Mouse (Mus musculus): Measurements from ENCODE around the gene Sulf2. TPM values are rescaled to one million over a fixed set of nuclear protein-coding genes. Genes with fewer than 3 reads are reported as not detected.

The Sulf2 gene
- total RNA-seq, 2 experiments from 2014 or later, result 39.7 to 40.6 TPM

DNA sequence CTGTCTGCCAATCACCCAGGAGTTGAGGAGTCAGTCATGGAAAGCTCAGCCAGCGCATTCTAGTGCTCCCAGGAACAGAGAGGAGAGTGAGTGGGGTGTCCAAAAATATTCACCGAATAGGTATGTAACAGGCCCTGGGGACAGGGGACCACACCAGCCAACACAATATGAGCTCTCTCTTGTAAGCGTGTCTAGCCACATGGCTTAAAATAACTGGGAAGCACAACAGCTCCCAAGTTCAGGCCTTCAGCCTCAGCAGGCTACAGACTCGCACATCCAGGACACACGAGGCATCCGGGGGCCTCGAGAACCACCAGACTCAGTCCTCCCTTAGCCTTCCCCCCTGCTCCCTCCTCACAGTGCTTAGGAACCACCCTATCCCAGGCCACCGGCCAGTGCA, 6.0 kb downstream of the Sulf2 start:
- DNase-seq, result no peak

DNA sequence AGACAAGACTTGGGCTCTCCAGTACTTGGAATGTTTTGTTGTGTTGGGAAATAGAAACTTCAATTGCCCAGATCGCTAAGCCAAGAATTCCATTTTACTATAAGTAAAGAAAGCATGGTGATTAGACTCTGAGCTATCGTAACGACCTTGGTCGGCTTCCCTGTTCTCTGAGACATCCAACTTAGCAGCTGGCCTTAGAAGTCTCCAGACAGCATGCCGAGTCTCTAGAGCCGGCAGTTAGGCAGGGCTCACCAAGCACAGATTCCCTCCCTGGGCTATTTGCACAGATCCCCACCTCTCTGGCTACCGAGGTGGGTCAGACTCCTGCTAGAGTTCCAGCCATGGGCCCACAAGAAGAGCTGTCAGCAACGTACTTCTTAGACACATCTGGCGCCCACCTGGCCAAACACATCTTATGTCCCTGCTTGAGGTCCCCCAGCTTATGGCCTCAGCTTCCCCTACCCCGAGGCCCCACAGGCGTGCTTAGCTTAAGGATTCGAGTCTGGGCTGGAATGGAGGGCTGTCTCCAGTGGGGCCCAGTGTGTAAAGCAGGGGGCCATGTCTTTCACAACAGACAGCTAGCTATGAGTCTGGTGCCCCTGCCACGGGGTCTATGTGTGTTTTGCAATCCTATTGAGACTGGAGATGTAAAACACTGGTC, 6.7 kb downstream of the Sulf2 start:
- peak; percentile 55 for DNase-seq

DNA sequence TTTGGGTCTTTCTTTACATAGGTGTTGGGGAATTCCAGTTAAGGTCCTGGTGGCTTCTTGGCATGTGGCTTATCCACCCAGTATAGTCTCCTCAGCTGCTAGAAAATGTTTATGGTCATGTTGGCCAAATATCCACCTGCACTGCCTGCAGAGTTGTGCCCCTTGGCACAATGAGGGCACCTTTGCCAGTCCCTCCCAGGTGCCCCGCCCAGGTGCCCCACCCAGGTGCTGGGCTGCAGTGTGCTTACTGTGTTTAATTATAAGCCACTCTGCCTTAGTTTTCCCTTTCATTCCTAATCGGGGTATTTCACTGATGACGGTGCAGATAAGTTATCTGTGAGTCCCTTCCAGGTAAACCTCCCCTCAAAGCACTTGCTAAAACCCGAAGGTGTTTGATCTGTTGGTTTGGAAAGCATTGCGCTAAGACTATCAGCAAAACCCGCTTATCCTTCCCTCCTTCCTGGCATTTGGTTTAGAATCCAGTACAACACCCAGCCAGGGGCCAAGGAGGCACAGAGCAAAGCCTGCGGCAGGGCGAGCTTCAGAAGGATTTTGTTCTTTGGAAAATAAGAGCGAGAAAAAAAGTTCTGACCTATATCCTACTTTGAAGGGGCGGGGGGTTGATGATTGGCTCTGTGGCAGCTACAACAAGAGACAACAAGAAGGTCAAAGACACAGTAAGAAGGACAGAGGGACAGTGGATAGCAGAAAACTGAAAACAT, 7.4 kb downstream of the Sulf2 start:
- DNase-seq, result no peak

DNA sequence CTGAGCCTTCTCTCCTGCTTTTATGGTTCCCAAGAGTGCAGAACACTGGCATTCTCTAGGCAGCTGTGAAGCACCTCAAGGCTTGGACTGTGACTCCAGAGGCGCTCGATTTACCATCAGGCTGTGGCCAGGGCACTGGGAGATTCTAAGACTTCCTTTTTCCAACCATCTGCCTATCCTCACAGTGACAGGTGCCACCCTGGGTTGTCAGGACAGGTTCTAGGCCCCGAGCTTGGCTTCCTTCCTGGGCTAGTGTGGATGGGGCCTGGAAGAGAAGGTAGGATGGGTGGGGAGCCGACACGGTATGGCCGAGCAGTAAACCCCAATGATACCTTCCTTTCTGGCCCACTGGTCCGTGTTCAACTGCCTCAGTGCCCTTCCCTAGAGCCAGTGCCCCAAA, 9.0 kb downstream of the Sulf2 start:
- DNase-seq, result no peak

DNA sequence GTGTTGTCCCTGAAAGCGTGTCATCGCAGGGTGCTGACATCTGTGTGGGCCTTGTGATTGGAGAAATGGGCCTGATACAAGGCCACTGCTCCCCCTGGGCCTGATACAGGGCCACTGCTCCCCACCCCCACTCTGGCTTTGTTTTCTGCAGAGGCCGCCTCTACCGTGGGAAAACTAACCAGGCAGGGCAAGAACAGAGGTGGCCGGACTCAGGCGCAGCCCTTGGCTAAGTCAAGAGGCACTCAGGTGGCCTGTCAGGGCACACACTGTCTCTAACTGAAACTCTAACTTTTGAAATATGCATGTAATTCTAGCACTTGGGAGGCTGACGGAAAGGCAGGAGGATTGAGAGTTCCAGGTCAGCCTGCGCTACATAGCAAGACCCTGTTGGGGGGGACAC, 10.4 kb downstream of the Sulf2 start:
- no peak for DNase-seq

DNA sequence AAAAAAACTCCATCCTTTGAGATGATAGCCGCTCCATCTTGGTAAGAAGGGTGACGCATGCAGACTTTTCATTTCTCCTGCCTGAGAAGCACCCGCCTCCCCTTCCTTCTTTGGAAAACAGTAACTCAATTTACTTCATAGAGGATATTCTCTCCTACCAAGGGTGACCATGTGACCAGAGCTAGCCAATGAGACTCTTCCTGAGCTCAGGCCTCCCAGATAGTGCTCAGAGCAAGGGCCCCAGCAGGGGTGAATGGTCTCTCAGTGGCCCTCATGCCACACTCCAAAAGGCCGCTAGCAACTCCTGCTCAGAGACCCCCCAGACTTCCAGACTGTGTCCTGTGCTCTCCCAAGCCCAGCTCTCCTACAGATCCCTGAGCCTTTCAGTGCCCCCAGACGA, 11.6 kb downstream of the Sulf2 start:
- DNase-seq, result no peak

DNA sequence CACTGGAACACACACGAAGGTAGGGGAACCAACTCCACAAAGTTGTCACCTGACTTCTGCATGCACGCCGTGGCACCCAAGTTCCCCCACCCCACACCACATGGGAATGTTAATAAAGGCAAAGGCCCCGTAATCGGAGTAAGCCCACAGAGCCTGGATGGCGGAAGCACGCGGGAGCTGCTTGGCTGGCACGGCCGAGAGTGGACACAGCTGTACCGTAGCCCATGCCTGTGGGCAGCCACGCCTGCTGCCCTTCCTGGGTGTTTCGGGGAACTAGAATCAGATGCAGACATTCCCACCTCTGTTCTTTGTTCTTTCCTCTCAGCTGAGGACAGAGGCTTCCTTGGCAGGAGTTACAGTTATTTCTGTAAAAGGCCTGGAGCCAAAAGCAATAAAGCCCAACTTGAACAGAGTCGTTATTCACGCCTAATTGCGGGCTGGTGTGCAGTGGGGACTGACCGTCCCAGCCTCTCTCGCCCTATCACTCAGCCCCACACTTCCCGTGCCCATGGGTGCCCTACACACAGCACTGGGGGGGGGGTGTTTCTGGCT, 12.8 kb downstream of the Sulf2 start:
- peak; percentile 66 to 75 for DNase-seq

DNA sequence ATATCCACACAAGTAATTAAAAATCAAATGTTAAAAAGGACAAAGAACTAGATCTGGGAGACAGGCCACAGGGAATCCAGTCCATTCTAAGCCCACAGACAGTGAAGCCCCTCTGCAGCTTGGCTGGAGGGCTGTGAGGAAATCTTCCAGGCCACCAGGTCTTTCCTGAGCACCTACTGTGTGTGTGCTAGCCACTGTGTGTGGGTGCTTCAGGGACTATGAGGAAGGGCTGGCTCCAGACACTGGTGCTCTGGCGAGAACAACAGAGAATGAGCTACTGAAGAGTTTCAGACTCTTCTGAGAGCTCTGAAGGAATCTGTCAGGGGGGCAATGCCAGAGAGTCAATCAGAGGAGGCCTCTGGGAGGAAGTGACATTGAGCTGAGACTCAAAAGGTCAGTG, 13.6 kb downstream of the Sulf2 start:
- no peak for DNase-seq

DNA sequence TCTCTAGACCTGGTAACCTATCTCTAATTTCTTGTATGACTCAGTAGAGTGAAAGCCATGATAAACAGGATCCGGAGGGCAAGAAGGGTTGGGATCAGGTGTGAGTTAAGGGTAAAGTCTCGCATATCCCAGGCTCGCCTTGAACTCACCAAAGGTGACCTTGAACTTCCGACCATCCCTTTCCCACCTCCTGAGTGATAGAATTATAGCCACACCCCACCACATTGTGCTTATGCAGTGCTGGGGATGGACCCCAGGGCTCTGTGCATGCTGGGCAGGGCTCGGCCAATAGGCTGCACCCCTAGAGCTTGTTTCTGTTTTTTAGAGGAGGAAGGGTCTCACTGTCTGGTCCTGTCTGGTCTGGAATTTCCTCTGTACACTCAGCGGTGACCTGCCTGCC, 14.4 kb downstream of the Sulf2 start:
- DNase-seq, result no peak

DNA sequence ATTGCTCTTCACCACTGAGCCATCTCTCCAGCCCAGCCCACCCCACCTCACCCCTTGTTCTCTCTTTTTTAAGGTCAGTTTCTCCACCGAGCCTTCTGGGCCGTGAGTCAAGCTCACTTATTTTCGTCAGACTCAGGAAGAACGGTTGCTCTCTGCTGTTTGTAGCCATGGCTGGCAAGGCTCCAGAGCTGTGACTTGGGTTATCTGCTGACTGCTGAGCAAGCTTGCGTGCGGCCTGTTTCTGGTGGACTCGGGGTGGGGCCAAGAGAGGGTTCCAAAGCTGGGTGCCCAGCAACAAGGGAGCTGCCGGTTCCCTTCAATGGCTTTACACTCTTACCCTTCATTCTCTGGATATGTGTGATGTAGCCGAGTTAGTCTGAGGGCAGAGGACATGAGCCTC, 15.0 kb downstream of the Sulf2 start:
- DNase-seq, result peak; percentile 90 to 92

DNA sequence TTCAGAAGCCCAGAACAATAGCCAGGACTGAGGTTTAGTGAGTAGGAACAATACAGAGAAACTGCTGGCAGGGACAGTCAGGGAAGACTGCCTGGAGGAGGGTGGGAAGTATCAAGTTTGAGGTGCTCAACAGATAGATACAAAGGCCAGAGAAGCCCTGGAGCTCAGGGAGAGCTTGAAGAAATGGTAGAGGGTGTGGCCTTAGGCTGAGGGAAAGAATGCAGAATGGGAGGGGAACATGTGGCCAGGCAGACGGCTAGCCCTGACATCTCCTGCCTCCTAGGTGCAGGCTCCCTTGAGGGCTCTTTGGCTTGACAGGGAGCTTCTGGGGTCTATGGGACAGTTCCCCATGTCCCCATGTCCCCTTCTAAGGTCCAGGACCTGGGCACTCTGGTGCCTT, 17.2 kb downstream of the Sulf2 start:
- DNase-seq, result no peak

DNA sequence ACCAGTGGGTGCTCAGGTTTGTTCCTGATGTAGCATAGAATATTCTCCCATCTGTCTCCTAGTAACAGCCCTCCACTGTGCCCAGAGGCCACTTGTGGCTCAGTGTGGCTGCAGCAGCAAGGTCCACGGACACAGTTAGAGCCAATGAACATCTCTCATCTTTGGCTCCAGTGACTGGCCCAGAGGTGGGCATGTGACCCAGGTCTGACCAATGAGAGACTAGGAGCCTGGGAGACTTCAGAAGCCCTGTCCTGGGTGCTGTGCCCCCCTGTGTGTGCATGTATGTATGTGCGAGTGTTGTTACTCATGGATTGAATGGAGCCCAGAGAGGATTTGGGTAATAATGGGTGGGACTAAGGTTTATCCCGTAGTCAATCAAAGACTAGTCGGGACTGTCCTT, 18.0 kb downstream of the Sulf2 start:
- no peak for DNase-seq

DNA sequence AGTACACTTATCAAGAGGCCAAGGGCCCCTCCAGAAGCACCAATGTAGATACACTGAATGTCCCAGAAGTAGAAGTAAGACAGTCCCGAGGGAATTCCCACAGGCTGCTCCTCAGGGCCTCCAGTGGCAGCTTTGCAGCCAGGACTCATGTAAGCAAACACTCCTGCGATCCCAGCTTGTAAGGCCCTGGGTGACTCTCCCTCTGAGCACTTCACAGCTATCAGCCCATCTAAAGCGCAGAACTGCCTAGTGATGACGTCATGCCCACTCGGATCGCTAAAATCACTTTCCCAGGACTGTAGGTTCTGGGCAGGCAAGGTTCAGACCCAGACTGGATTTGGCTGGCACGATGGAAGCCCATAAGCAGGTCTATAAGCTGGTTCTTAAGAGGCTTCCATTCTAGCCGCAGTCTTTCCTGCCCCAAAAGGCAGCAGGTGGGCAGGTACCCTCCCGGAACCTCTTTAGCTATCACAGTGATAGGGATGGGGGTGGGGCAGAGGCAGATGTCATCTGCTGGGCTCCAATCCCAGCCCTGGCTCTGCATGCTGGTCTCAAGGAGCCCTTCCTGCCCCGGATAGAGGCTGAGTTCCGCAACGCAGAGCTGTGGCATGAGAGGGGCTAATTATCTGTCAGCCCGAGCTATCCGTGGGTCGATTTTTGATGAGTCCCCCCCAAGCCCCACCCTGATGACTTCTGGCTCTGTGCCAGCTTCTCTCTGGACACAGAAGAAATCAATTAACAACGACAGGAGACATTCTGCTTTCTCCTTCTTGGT, 19.6 kb downstream of the Sulf2 start:
- no peak for DNase-seq

DNA sequence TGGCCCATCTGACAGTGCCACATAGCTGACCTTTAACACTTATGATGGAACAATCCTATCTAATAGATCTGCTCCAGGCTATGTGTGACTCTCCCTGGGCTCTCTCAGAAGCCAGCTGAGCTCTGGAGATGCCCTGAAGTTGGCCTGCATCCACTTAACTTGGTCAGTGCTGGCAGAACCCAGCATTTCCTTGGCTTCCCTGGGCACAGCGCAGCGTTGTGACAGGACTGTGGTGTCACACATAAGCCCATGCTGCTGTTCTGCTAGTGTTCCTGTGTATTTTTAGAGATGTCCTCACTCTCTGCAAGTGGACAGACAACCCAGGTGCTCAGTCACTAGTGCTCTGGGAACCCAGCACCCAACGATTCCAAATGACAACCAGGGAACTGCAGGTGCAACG, 26.7 kb downstream of the Sulf2 start:
- peak in 1 of 2 experiments; percentile 76 for DNase-seq

DNA sequence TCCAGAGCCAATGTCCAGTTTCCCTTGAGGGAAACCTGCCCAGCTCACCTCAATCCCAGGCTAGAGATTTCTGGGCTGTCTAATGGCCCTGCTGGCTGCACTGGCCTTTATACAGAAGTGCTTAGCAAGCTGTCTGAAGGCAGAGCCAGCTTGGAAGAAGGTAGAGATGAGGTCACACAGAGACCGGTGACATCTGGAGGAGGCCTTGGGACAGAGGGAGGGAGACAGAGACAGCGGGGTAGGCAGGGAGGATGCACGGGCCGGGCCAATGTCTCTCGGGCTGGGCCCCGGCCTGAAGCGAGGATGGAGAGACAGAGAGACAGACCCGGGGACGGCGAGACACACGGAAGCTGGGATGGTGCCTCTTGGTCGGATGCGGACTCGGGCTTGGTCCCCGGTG, 27.4 kb downstream of the Sulf2 start:
- DNase-seq, result no peak

DNA sequence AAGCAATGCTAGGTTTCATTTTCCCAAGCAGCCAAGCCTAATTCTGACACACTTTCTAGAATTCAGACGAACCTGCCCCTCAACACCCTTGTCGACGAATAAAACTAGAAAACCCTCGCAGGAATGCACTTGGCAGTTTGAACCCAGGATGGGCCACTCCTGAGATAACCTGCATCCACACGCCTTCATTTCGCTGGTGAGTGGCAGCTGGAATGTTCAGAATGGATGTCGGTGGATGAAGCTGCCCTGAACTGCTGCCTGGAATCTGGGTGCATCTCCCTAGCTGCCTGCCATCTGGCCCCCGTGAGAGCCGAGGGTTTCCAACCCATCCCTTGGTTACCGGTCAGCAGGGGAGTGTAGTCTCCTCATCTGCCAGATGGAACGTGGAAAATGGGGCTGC, 29.1 kb downstream of the Sulf2 start:
- peak in 1 of 2 experiments; percentile 33 for DNase-seq

DNA sequence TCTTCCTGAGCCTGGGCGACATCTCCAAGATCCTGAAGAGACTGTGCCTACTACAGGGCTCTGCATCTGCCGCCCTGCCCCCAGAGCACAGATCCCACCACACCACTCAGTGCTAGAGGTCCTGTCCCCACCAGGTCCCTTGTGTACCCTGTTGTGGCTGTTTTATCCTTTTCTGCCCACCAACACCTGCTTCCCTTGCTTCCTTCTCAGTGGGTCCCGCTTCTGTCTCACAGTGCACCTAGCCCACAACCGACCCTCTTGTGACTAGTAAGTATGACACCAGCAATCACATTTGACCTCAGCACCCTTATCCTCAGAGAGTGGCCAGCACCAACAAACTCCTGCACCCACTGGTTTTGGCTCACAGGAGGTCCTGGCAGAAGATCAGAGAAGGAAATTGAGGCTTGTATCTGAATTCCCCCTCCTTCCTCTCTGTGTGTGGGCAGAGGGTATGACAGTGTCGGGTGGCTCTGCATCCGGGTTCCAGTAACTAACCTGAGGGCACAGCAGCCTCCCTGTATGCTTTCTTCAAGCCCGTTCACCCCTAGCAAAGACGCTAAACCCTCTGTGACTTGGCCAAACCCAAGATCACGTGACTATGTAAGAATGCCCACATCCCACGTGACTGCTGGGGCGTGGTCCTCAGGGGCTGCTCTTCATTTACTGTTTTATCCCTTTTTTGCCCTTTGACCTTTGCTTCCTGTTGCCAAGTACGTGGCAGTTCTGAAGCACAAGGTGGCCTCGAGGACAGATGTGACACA, 29.8 kb downstream of the Sulf2 start:
- DNase-seq, result no peak

DNA sequence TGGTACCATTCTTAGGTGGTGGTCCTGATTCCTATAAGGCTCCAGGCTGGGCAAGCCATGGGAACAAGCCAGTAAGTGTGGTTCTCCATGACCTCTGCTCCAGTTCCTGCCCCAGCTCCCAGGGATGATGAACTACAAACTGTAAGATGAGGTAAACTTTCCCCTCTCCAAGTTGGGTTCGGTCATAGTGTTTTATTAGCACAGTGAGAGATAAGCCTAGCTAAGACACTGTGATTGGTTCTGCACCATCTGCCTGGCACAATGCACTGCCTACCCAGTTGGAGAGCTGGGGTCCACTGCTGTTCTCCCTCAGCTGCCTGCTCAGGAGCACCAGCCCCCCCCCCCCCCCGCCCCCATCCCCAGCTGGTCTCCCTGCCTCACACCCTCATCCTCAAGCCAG, 30.4 kb downstream of the Sulf2 start:
- peak in 1 of 2 experiments; percentile 26 for DNase-seq

DNA sequence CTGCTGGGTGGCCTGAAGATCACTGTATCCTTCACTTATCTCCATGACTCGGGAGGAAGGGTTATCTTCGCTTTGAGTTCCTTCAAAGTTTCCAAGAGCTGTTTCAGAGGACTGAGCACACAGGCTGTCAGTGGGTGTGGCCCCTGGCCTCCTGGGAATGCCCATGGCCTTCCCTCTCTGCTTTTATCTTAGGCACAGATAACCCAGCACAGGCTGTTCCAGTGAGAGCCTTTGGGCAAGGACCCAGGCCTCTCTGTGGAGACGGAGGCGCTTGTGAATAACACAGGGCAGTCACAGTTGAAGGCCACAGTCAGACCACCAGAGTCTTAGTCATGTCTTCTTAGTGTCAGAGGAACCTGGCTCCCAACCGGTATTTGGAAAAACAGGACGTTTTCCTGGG, 32.7 kb downstream of the Sulf2 start:
- DNase-seq, result peak; percentile 84 to 91

DNA sequence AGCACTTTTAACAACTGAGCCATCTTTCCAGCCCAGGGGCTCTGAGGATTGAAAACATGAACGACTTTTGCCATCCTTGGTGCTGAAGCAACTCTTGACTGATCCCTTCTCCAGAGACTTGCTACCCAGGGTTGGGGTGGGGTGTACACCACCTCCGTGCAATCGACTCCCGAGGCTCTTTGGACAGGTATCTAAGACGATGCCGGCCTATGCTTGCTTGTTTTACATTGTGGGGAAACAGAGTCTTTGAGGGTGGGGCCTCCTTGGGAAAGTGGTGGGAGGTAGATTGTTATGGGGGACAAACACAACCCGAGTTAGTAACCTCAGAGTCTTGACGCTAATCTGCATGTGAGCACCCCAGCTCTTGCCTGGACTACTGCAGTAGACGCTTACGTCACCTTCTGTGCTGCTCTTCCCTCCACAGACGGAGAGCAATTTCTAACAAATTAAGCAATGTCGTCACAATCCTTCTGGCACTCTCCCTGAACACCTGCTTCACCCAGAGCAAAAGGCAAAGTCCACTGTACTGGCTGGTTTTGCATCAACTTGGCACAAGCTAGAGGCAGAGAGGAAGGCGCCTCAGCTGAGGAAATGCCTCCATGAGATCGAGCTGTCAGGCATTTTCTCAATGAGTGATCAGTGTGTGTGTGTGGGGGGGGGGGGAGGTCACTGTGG, 33.6 kb downstream of the Sulf2 start:
- peak in 1 of 2 experiments; percentile 45 for DNase-seq

DNA sequence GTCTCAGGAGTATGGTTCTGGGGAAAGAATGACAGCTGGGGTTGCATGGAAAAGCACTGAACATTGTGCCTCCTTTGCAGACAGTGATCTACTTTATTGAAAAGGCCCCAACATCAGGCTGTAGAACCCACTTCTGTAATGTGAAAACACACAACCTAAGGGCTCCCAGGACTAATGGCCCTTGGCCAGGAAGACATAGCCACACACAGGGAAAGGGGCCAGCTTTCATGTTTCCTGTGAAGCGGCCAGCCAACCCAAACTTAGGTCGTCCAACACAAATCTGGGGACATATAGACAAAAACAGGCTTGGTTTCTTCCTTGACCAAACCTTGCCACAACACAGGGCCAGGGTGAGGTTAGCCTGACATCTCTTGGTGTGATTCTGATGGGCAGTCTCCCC, 35.5 kb downstream of the Sulf2 start:
- peak in 1 of 2 experiments; percentile 52 for DNase-seq

DNA sequence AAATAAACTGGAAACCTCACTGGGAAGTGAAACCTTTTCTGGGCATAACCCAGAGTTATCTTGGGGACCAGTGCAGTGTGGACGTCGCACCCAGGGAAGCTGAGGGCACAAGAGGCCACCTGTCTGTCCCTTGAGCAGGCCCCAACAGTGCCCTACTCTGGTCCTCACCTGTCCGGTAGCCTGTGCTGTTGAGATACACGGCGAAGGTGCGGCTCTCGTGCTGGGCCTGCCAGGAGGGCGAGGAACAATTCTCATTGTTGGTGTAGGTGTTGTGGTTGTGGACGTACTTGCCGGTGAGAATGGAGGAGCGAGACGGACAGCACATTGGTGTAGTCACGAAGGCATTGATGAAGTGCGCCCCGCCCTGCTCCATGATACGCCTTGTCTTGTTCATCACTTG, 38.8 kb downstream of the Sulf2 start:
- no peak for DNase-seq

Data from heart, adult 18-20 months (tissue).